Mouse (Mus musculus) left cerebral cortex, adult 2 months (tissue): ENCODE measurements around the gene Ear1. TPM values are rescaled to one million over a fixed set of nuclear protein-coding genes. Genes with fewer than 3 reads are reported as not detected.
"Not testable (repeated sequence)": the region's sequence is repeated elsewhere in the genome, so short reads cannot be mapped to it uniquely, and the experiment has no call there.

Experiments
- DNase-seq, 2 experiments: peaks; one replicate each; pipeline ENCODE4 v3.0.0; 2021 to 2022; ENCODE audit warnings: low spot score in 2 of 2, mixed read lengths in 1 of 2; ENCODE audit errors: extremely low spot score in 1 of 2
- H3K27ac ChIP-seq: fragments of 200-600 bp; 2 replicates; pipeline ENCODE4 v1.8.1; 2022
- H3K4me3 ChIP-seq: fragments of 200-600 bp; 2 replicates; pipeline ENCODE4 v1.8.1; 2022
- CTCF ChIP-seq: fragments of 200-600 bp; IDR thresholded peaks from 2 replicates; pipeline ENCODE4 v1.8.1; 2022; ENCODE audit warnings: antibody characterized with exemption, mild to moderate bottlenecking, moderate library complexity
- intact Hi-C: fragments of 180-260 bp; cut with DNase I; formaldehyde crosslinking; loops from one replicate; pipeline ENCODE4 v1.15.1; 2025
- long read RNA-seq, 2 experiments: library from polyadenylated mRNA; stranded (forward); transcript quantifications; one replicate each; pipeline ENCODE4 v2.0.0; 2021; ENCODE audit warnings: borderline mapping rate in 2 of 2
- total RNA-seq, 2 experiments: library from RNA; stranded (reverse); gene quantifications; 2 replicates each; pipeline ENCODE4 v1.2.3; 2021

The Ear1 gene
- not detected for total RNA-seq
- long read RNA-seq, experiment 1 = 0 reads
- long read RNA-seq, experiment 2 = 0 reads

GRCm38 (mm10) chr14:43875417-43875816 lies at the start of gene Ear1:
Gene Ear1, minus strand, starts transcription at chr14:43875517.
- H3K27ac ChIP-seq, H3K4me3 ChIP-seq, DNase-seq, intact Hi-C loops: not testable (repeated sequence)

- H3K27ac ChIP-seq, intact Hi-C loops: not testable (repeated sequence)
- H3K4me3 ChIP-seq = peak within 1 kb of the TSS; percentile 42
- peak; percentile 23 to 52 for DNase-seq
- peak; percentile 68 for TF ChIP-seq CTCF
Measured at GRCm38 (mm10) chr14:43924688-43925403, 49.5 kb upstream of the Ear1 start, which contains the start of gene Gm8113. Gene Gm8113, plus strand, starts transcription at chr14:43925390.

GRCm38 (mm10) chr14:43923459-43923858 lies 48.1 kb upstream of the Ear1 start, which contains the start of gene Ear10:
Gene Ear10, minus strand, starts transcription at chr14:43923559.
- H3K27ac ChIP-seq, DNase-seq, H3K4me3 ChIP-seq, intact Hi-C loops: not testable (repeated sequence)

- H3K27ac ChIP-seq, H3K4me3 ChIP-seq, intact Hi-C loops, DNase-seq: not testable (repeated sequence)
Measured at GRCm38 (mm10) chr14:43918214-43918613, 42.9 kb upstream of the Ear1 start.

- DNase-seq, H3K27ac ChIP-seq, intact Hi-C loops, H3K4me3 ChIP-seq: not testable (repeated sequence)
Measured at GRCm38 (mm10) chr14:43898577-43898976, 23.3 kb upstream of the Ear1 start.

GRCm38 (mm10) chr14:43895357-43895756 lies 20.0 kb upstream of the Ear1 start:
- H3K4me3 ChIP-seq, H3K27ac ChIP-seq, intact Hi-C loops, DNase-seq: not testable (repeated sequence)

GRCm38 (mm10) chr14:43891288-43891687 lies 16.0 kb upstream of the Ear1 start:
- DNase-seq, H3K27ac ChIP-seq, H3K4me3 ChIP-seq, intact Hi-C loops: not testable (repeated sequence)

GRCm38 (mm10) chr14:43886235-43886634 lies 10.9 kb upstream of the Ear1 start:
- intact Hi-C loops, H3K4me3 ChIP-seq, DNase-seq: not testable (repeated sequence)

GRCm38 (mm10) chr14:43879966-43880545 lies 4.7 kb upstream of the Ear1 start:
- DNase-seq, H3K4me3 ChIP-seq, intact Hi-C loops, H3K27ac ChIP-seq: not testable (repeated sequence)

More at GRCm38 (mm10) chr14:43886235-43886634, 10.9 kb upstream of the Ear1 start:
- not testable (repeated sequence) for H3K27ac ChIP-seq

GRCm38 (mm10) chr14:43877789-43878188 lies 2.5 kb upstream of the Ear1 start:
- H3K4me3 ChIP-seq, DNase-seq, H3K27ac ChIP-seq, intact Hi-C loops: not testable (repeated sequence)

- H3K4me3 ChIP-seq, H3K27ac ChIP-seq, DNase-seq, intact Hi-C loops: not testable (repeated sequence)
Measured at GRCm38 (mm10) chr14:43874862-43875261, 455 bp downstream of the Ear1 start.

- TF ChIP-seq CTCF = peak; percentile 46
- DNase-seq = peak; percentile 16 to 29
- intact Hi-C loops, H3K27ac ChIP-seq, H3K4me3 ChIP-seq: not testable (repeated sequence)
Measured at GRCm38 (mm10) chr14:43860522-43860921, 14.8 kb downstream of the Ear1 start.

- H3K4me3 ChIP-seq, intact Hi-C loops, H3K27ac ChIP-seq, DNase-seq: not testable (repeated sequence)
Measured at GRCm38 (mm10) chr14:43859465-43859864, 15.9 kb downstream of the Ear1 start.

GRCm38 (mm10) chr14:43843949-43844573 lies 31.3 kb downstream of the Ear1 start:
- intact Hi-C loops, H3K27ac ChIP-seq, H3K4me3 ChIP-seq, DNase-seq: not testable (repeated sequence)

- intact Hi-C loops, DNase-seq, H3K27ac ChIP-seq, H3K4me3 ChIP-seq: not testable (repeated sequence)
Measured at GRCm38 (mm10) chr14:43840976-43841375, 34.3 kb downstream of the Ear1 start.

- DNase-seq, H3K4me3 ChIP-seq, intact Hi-C loops, H3K27ac ChIP-seq: not testable (repeated sequence)
Measured at GRCm38 (mm10) chr14:43835366-43835765, 40.0 kb downstream of the Ear1 start.

GRCm38 (mm10) chr14:43830385-43830784 lies 44.9 kb downstream of the Ear1 start:
- DNase-seq, H3K4me3 ChIP-seq, H3K27ac ChIP-seq, intact Hi-C loops: not testable (repeated sequence)
